Mouse (Mus musculus) embryonic facial prominence, embryonic 12.5 days (tissue): ENCODE measurements around the gene Alkbh3. TPM values are rescaled to one million over a fixed set of nuclear protein-coding genes. Genes with fewer than 3 reads are reported as not detected.
A peak's percentile ranks its signal among the peaks of the same experiment; 100 is the strongest.

ENCODE experiments used
- ATAC-seq: fragments of 200-750 bp; cut with Nextera tagmentation; 2 replicates; pipeline ENCODE4 v1.8.0; 2017; ENCODE audit not compliant: insufficient number of reproducible peaks, insufficient read depth, low FRiP score, low TSS enrichment
- H3K27ac ChIP-seq: fragments of 300-500 bp; sonication (generic); 2 replicates; pipeline ENCODE4 v1.5.1; 2016; ENCODE audit warnings: mild to moderate bottlenecking
- H3K27me3 ChIP-seq: fragments of 300-500 bp; sonication (generic); 2 replicates; pipeline ENCODE4 v1.6.1; 2016; ENCODE audit warnings: mild to moderate bottlenecking, moderate library complexity
- H3K36me3 ChIP-seq: fragments of 300-500 bp; sonication (generic); 2 replicates; pipeline ENCODE4 v1.6.1; 2016; ENCODE audit warnings: mild to moderate bottlenecking
- H3K4me1 ChIP-seq: fragments of 300-500 bp; sonication (generic); 2 replicates; pipeline ENCODE4 v1.6.1; 2016
- H3K4me2 ChIP-seq: fragments of 300-500 bp; sonication (generic); replicated peaks from 2 replicates; pipeline ENCODE4 v1.6.1; 2016; ENCODE audit warnings: mild to moderate bottlenecking, moderate library complexity
- H3K4me3 ChIP-seq: fragments of 300-500 bp; sonication (generic); 2 replicates; pipeline ENCODE4 v1.5.1; 2016; ENCODE audit warnings: mild to moderate bottlenecking
- H3K9ac ChIP-seq: fragments of 300-500 bp; sonication (generic); 2 replicates; pipeline ENCODE4 v1.6.1; 2016; ENCODE audit warnings: mild to moderate bottlenecking, moderate library complexity
- H3K9me3 ChIP-seq: fragments of 300-500 bp; sonication (generic); 2 replicates; pipeline ENCODE4 v1.6.1; 2016; ENCODE audit warnings: mild to moderate bottlenecking, moderate library complexity
- WGBS: fragments of 180-500 bp; shearing (Covaris S2); methylation state at CpG from one replicate; pipeline ENCODE4 v1.1.7; 2016; 5-methylcytosine and 5-hydroxymethylcytosine counted together
- polyA plus RNA-seq: library from polyadenylated mRNA; unstranded; fragments of >200 nt; fragmentation: Nextera tagmentation; extraction: Ambion mirVana; gene quantifications from 2 replicates; pipeline ENCODE4 v1.2.1, GENCODE M21; 2016

Gene Alkbh3
- polyA plus RNA-seq, 1 experiment from 2014 or later: 74.9 TPM

- Histone ChIP-seq H3K9ac (no peak overlapping the region), H3K36me3 (no peaks in the 10 kb centered on the region), H3K27me3 (no peaks in the 10 kb centered on the region), H3K27ac (no peak overlapping the region), H3K4me2 (no peak overlapping the region), H3K4me3 (no peak overlapping the region), H3K9me3 (no peaks in the 10 kb centered on the region), H3K4me1 (no peaks in the 10 kb centered on the region)
- no peak for ATAC-seq
- 92% methylated on average over 3 of the region's 3 CpGs for WGBS
These were observed 31.9 kb upstream of the Alkbh3 start for GRCm38 (mm10) chr2:94042461-94042860.

- H3K27me3 ChIP-seq: no peaks in the 10 kb centered on the region
- no peaks in the 10 kb centered on the region for H3K36me3 ChIP-seq
- no peaks in the 10 kb centered on the region for H3K4me1 ChIP-seq
- no peaks in the 10 kb centered on the region for H3K9me3 ChIP-seq
- H3K27ac ChIP-seq: no peak overlapping the region
- WGBS: 94% methylated on average over 5 of the region's 5 CpGs
- ATAC-seq: no peak
- no peak overlapping the region for H3K4me2 ChIP-seq
- no peak overlapping the region for H3K4me3 ChIP-seq
- H3K9ac ChIP-seq: no peak overlapping the region
These were observed 30.0 kb upstream of the Alkbh3 start for GRCm38 (mm10) chr2:94040391-94041125.

- peak; percentile 41; the same call in 1 of the 2 replicates for ATAC-seq
- H3K9ac ChIP-seq: no peak overlapping the region
- no peak overlapping the region for H3K27ac ChIP-seq
- H3K4me1 ChIP-seq: no peaks in the 10 kb centered on the region
- no peak overlapping the region for H3K4me3 ChIP-seq
- H3K9me3 ChIP-seq: no peaks in the 10 kb centered on the region
- 68% methylated on average over 9 of the region's 9 CpGs for WGBS
- H3K36me3 ChIP-seq: peaks cover 4% of the 10 kb centered on the region; the same call in 1 of the 2 replicates
- H3K4me2 ChIP-seq: no peak overlapping the region
- H3K27me3 ChIP-seq: no peaks in the 10 kb centered on the region
These were observed 25.1 kb upstream of the Alkbh3 start for GRCm38 (mm10) chr2:94035428-94036331.

- ATAC-seq: no peak
- Histone ChIP-seq H3K27ac (no peak overlapping the region), H3K9me3 (no peaks in the 10 kb centered on the region), H3K9ac (no peak overlapping the region), H3K4me1 (no peaks in the 10 kb centered on the region), H3K36me3 (peaks cover 4% of the 10 kb centered on the region; the same call in 1 of the 2 replicates), H3K27me3 (no peaks in the 10 kb centered on the region), H3K4me2 (no peak overlapping the region), H3K4me3 (no peak overlapping the region)
These were observed 20.0 kb upstream of the Alkbh3 start for GRCm38 (mm10) chr2:94030602-94031001.

GRCm38 (mm10) chr2:94024637-94025036 is 14.0 kb upstream of the Alkbh3 start:
- Histone ChIP-seq H3K36me3 (no peaks in the 10 kb centered on the region), H3K4me3 (no peak overlapping the region), H3K9me3 (no peaks in the 10 kb centered on the region), H3K4me2 (no peak overlapping the region), H3K4me1 (no peaks in the 10 kb centered on the region), H3K9ac (no peak overlapping the region), H3K27ac (no peak overlapping the region), H3K27me3 (no peaks in the 10 kb centered on the region)
- no peak for ATAC-seq
- WGBS: 54% methylated on average over 6 of the region's 6 CpGs

- Histone ChIP-seq H3K27ac (no peak overlapping the region), H3K4me1 (no peaks in the 10 kb centered on the region), H3K4me3 (no peak overlapping the region), H3K4me2 (no peak overlapping the region), H3K9me3 (no peaks in the 10 kb centered on the region), H3K36me3 (peaks cover 55% of the 10 kb centered on the region), H3K27me3 (no peaks in the 10 kb centered on the region), H3K9ac (no peak overlapping the region)
- ATAC-seq: no peak
- WGBS: 9% methylated on average over 2 of the region's 2 CpGs
These were observed 8.3 kb downstream of the Alkbh3 start for GRCm38 (mm10) chr2:94002331-94002730.

- H3K4me1 ChIP-seq: no peaks in the 10 kb centered on the region
- WGBS: 74% methylated on average over 4 of the region's 4 CpGs
- no peak overlapping the region for H3K4me2 ChIP-seq
- no peaks in the 10 kb centered on the region for H3K27me3 ChIP-seq
- no peaks in the 10 kb centered on the region for H3K9me3 ChIP-seq
- peaks cover 57% of the 10 kb centered on the region for H3K36me3 ChIP-seq
- no peak overlapping the region for H3K4me3 ChIP-seq
- no peak overlapping the region for H3K27ac ChIP-seq
- no peak for ATAC-seq
- no peak overlapping the region for H3K9ac ChIP-seq
These were observed 8.7 kb downstream of the Alkbh3 start for GRCm38 (mm10) chr2:94001918-94002317.

DNA sequence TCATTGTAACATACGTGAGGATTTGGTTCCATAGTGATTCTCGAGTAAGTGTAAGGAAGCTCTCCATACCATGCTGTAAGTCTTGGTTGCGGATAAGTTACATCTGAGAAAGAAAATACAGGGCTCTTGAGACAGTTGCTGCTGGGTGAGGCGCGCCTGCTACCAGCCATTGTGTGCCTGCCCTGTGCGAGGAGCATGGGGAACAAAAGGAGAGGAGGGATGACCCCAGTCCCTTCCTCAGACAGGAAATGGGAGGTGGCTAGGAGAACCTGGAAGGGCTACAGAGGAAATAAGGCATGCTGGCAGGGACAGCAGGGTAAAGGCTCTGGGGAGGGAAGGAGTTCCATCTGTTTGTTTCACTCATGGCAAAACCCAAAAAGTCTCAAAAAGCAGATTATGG is 9.2 kb downstream of the Alkbh3 start:
- H3K36me3 ChIP-seq: peaks cover 56% of the 10 kb centered on the region
- peak; percentile 52; the same call in 1 of the 2 replicates for ATAC-seq
- no peak overlapping the region for H3K4me3 ChIP-seq
- no peaks in the 10 kb centered on the region for H3K4me1 ChIP-seq
- no peak overlapping the region for H3K9ac ChIP-seq
- H3K9me3 ChIP-seq: no peaks in the 10 kb centered on the region
- H3K27ac ChIP-seq: no peak overlapping the region
- no peak overlapping the region for H3K4me2 ChIP-seq
- H3K27me3 ChIP-seq: no peaks in the 10 kb centered on the region
- WGBS: 81% methylated on average over 6 of the region's 6 CpGs

DNA sequence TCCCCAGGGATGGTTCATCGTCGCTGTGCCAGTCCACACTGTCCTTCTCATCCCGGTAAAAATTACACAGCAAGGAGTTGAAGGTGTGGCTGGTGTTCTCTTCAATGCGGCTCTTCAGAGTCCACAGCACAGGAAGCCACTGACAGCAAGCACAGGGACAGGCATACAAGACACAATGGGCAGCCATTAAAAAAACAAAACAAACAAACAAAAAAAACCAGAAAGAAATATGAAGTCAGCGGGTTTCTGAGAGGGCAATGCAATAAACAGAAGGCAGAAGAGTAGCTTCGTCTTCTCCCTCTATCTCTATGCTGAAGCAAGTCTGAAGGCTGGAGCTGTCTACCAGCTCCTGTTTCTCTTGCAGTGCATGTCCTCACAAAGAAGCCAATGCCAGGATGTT is 14.4 kb downstream of the Alkbh3 start, which contains the start of gene Gm27027:
Gene Gm27027, minus strand, starts transcription at position 101 of the 400 bp plus-strand sequence.
- no peak within 1 kb of the TSS for H3K27ac ChIP-seq
- 92% methylated on average over 6 of the region's 6 CpGs for WGBS
- H3K36me3 ChIP-seq: peaks cover 59% of the 10 kb centered on the region
- H3K9ac ChIP-seq: no peak within 1 kb of the TSS
- no peak for ATAC-seq
- no peaks in the 10 kb centered on the region for H3K4me1 ChIP-seq
- H3K27me3 ChIP-seq: no peaks in the 10 kb centered on the region
- H3K4me3 ChIP-seq: no peak within 1 kb of the TSS
- H3K9me3 ChIP-seq: no peaks in the 10 kb centered on the region
- H3K4me2 ChIP-seq: no peak within 1 kb of the TSS

DNA sequence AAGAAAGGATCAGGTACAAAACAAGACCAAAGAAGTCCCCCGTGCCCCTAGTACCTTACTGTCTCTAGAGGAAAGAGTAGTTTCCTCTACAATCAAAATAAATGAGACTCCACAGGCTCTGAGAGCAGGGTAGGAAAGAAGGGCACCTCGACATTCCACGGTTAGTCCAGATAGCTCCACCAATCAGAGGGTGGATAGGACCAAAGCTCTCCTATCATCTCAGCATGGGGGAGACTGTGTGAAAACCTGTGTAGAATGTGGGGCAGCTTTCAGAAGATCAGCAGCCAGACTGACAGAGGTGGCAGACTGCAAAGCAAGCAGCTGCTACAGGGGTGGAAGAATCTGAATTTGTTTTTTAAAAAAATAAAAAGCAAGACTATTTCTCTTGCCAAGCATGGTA is 17.8 kb downstream of the Alkbh3 start:
- WGBS: 33% methylated on average over 3 of the region's 3 CpGs
- H3K27ac ChIP-seq: no peak overlapping the region
- H3K9me3 ChIP-seq: no peaks in the 10 kb centered on the region
- H3K9ac ChIP-seq: no peak overlapping the region
- H3K27me3 ChIP-seq: no peaks in the 10 kb centered on the region
- H3K4me1 ChIP-seq: 0 out of 2 replicates have a peak, but pooled peaks cover 4% of the 10 kb centered on the region
- H3K36me3 ChIP-seq: peaks cover 74% of the 10 kb centered on the region
- no peak for ATAC-seq
- no peak overlapping the region for H3K4me3 ChIP-seq
- H3K4me2 ChIP-seq: no peak overlapping the region

DNA sequence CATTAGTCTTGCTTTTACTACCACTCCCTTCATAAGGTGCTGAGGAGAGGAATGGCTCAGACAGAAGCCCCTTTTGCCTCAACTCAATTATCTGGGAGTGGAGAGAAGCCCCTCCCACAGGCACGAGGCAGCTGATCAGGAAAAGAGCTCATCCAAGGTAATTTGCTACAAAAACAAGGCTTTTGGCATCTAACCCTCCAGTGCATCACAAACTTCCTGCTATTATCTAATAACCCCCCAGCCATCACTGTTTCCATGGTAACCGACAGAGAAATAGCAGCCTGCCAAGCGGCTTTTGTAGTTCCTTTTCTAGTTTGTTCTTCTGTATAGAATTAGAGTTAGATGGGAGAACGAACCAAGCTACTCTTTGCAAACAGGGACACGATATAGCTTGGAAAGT is 18.3 kb downstream of the Alkbh3 start:
- Histone ChIP-seq H3K9me3 (no peaks in the 10 kb centered on the region), H3K4me1 (0 out of 2 replicates have a peak, but pooled peaks cover 4% of the 10 kb centered on the region), H3K27ac (no peak overlapping the region), H3K9ac (no peak overlapping the region), H3K36me3 (peaks cover 71% of the 10 kb centered on the region), H3K4me2 (no peak overlapping the region), H3K27me3 (no peaks in the 10 kb centered on the region), H3K4me3 (no peak overlapping the region)
- 27% methylated on average over 5 of the region's 5 CpGs for WGBS
- ATAC-seq: no peak

GRCm38 (mm10) chr2:93991336-93991735 is 19.3 kb downstream of the Alkbh3 start:
- H3K27me3 ChIP-seq: no peaks in the 10 kb centered on the region
- ATAC-seq: no peak
- H3K27ac ChIP-seq: no peak overlapping the region
- no peak overlapping the region for H3K4me3 ChIP-seq
- no peaks in the 10 kb centered on the region for H3K9me3 ChIP-seq
- peaks cover 66% of the 10 kb centered on the region for H3K36me3 ChIP-seq
- 0 out of 2 replicates have a peak, but pooled peaks cover 4% of the 10 kb centered on the region for H3K4me1 ChIP-seq
- 74% methylated on average over 3 of the region's 3 CpGs for WGBS
- no peak overlapping the region for H3K4me2 ChIP-seq
- no peak overlapping the region for H3K9ac ChIP-seq
